Mouse (Mus musculus) kidney, embryonic 15.5 days (tissue): ENCODE measurements around the gene Hmga1b. TPM values are rescaled to one million over a fixed set of nuclear protein-coding genes. Genes with fewer than 3 reads are reported as not detected.
A peak's percentile ranks its signal among the peaks of the same experiment; 100 is the strongest.
"Not testable (repeated sequence)": the region's sequence is repeated elsewhere in the genome, so short reads cannot be mapped to it uniquely, and the experiment has no call there.

Source experiments
- ATAC-seq: fragments of 200-750 bp; cut with Nextera tagmentation; replicated peaks from 2 replicates; pipeline ENCODE4 v1.8.0; 2017; ENCODE audit warnings: moderate TSS enrichment; ENCODE audit not compliant: low FRiP score
- H3K27ac ChIP-seq: fragments of 300-500 bp; sonication (generic); 2 replicates; pipeline ENCODE4 v1.5.1; 2015; ENCODE audit warnings: mild to moderate bottlenecking, inconsistent platforms
- H3K27me3 ChIP-seq: fragments of 300-500 bp; sonication (generic); 2 replicates; pipeline ENCODE4 v1.6.1; 2015; ENCODE audit warnings: inconsistent platforms
- H3K36me3 ChIP-seq: fragments of 300-500 bp; sonication (generic); 2 replicates; pipeline ENCODE4 v1.6.1; 2015; ENCODE audit warnings: inconsistent platforms
- H3K4me1 ChIP-seq: fragments of 300-500 bp; sonication (generic); 2 replicates; pipeline ENCODE4 v1.6.1; 2015; ENCODE audit warnings: inconsistent platforms
- H3K4me2 ChIP-seq: fragments of 300-500 bp; sonication (generic); 2 replicates; pipeline ENCODE4 v1.6.1; 2015; ENCODE audit warnings: moderate library complexity, mild to moderate bottlenecking, inconsistent platforms
- H3K4me3 ChIP-seq: fragments of 300-500 bp; sonication (generic); replicated peaks from 2 replicates; pipeline ENCODE4 v1.5.1; 2015; ENCODE audit warnings: mild to moderate bottlenecking, inconsistent platforms
- H3K9ac ChIP-seq: fragments of 300-500 bp; sonication (generic); 2 replicates; pipeline ENCODE4 v1.6.1; 2015; ENCODE audit warnings: mild to moderate bottlenecking, inconsistent platforms
- H3K9me3 ChIP-seq: fragments of 300-500 bp; sonication (generic); replicated peaks from 2 replicates; pipeline ENCODE4 v1.6.1; 2016; ENCODE audit warnings: inconsistent platforms
- WGBS: fragments of 180-500 bp; shearing (Covaris S2); methylation state at CpG from one replicate; pipeline ENCODE4 v1.1.7; 2015; ENCODE audit warnings: mixed read lengths; 5-methylcytosine and 5-hydroxymethylcytosine counted together
- polyA plus RNA-seq: library from polyadenylated mRNA; unstranded; fragments of >200 nt; fragmentation: Nextera tagmentation; extraction: Ambion mirVana; gene quantifications from 2 replicates; pipeline ENCODE4 v1.2.1, GENCODE M21; 2015

Hmga1b gene
- polyA plus RNA-seq, 1 experiment from 2014 or later, result 3.8 TPM

DNA sequence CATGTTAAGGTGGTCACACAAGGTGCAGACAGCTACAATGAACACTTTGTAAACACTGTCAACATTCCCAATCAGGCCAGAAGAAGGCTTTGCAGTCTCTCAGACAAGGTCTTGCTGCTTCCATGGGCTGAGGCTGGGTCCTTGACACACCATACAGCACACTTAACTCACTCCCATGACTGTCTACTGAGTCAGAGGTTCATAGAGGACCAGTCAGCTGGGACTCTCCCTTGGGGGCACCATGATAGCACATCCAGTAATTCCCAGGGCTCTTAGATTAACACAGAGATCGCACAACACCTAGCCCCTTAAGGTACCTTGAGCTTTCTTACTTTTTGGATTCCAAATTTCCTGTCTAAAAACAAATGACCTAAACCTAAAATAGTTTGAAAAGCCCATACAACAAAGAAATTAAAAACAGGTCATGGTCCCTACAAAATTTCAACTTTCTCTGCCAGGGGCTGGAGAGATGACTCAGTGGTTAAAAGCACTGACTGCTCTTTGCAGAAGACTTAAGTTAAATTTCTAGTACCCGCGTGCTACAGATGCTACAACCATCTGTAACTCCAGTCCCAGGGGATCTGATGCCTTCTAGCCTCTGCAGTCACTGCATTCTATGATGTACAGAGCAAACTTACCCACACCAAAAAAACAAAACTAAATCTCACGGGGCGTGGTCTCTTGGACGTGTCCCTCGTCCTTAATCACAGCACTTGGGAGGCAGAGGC lies 11.0 kb downstream of the Hmga1b start:
- H3K36me3 ChIP-seq, result no peaks in the 10 kb centered on the region
- H3K4me1 ChIP-seq, result peaks cover 10% of the 10 kb centered on the region; the same call in 1 of the 2 replicates
- no peaks in the 10 kb centered on the region; the same call in 1 of the 2 replicates for H3K27me3 ChIP-seq
- H3K4me2 ChIP-seq, result no peak overlapping the region
- no peak overlapping the region for H3K4me3 ChIP-seq
- 90% methylated on average over 7 of the region's 7 CpGs for WGBS
- ATAC-seq, result no peak
- H3K9me3 ChIP-seq, result no peaks in the 10 kb centered on the region
- no peak overlapping the region for H3K27ac ChIP-seq
- no peak overlapping the region for H3K9ac ChIP-seq

DNA sequence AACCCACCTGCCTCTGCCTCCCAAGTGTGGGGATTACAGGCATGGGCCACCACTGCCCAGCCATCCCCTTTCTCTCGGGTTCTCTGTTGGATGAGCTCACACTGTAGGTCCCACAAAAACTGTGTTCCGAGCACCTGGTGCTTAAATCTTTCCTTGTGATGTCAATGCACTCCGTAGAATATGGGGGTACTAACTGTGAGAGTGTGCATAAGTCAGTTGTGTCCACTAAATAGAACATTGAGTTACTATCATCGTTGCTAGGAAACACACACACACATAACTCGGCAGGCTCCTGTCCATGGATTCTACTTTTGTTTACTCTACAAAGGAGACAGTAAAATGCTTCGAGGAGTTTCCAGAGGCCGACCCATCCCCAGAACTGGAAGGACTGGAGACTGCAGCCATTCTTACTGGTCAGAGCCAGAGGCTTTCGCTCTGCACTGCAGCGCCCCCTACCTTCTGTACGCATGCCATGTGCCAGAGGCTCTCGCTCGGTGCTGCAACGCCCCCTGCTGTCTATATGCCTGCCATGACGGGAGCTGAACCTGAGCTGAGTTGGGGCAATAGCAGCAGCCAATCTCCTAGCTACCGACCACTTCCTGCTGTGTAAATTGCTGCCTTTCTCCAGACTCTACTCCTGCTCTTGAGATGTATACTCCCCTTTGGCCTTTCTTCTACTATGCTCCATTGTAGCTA lies 13.3 kb downstream of the Hmga1b start:
- H3K4me3 ChIP-seq, result no peak overlapping the region
- peaks cover 9% of the 10 kb centered on the region for H3K36me3 ChIP-seq
- no peaks in the 10 kb centered on the region for H3K9me3 ChIP-seq
- H3K9ac ChIP-seq, result no peak overlapping the region
- 24% methylated on average over 15 of the region's 15 CpGs for whole genome bisulfite sequencing
- H3K27ac ChIP-seq, result no peak overlapping the region
- peak overlapping the region; percentile 10; the same call in 1 of the 2 replicates for H3K4me2 ChIP-seq
- peaks cover 10% of the 10 kb centered on the region; the same call in 1 of the 2 replicates for H3K4me1 ChIP-seq
- peak; percentile 82 for ATAC-seq
- no peaks in the 10 kb centered on the region; the same call in 1 of the 2 replicates for H3K27me3 ChIP-seq

- H3K9ac ChIP-seq, result no peak overlapping the region
- no peak overlapping the region for H3K4me3 ChIP-seq
- H3K4me1 ChIP-seq, result peaks cover 10% of the 10 kb centered on the region; the same call in 1 of the 2 replicates
- H3K27ac ChIP-seq, result no peak overlapping the region
- no peaks in the 10 kb centered on the region; the same call in 1 of the 2 replicates for H3K27me3 ChIP-seq
- H3K36me3 ChIP-seq, result peaks cover 10% of the 10 kb centered on the region
- WGBS, result 42% methylated on average over 6 of the region's 6 CpGs
- no peak for ATAC-seq
- H3K9me3 ChIP-seq, result no peaks in the 10 kb centered on the region
- H3K4me2 ChIP-seq, result no peak overlapping the region
Measured at GRCm38 (mm10) chr11:120777123-120777522, 14.5 kb downstream of the Hmga1b start.

- Histone ChIP-seq H3K36me3 (peaks cover 13% of the 10 kb centered on the region), H3K4me2 (no peak overlapping the region), H3K27me3 (0 out of 2 replicates have a peak, but pooled peaks cover 6% of the 10 kb centered on the region), H3K4me3 (no peak overlapping the region), H3K27ac (no peak overlapping the region), H3K4me1 (peaks cover 22% of the 10 kb centered on the region), H3K9ac (no peak overlapping the region), H3K9me3 (no peaks in the 10 kb centered on the region)
- WGBS, result 97% methylated on average over 1 of the region's 1 CpGs
- no peak for ATAC-seq
Measured at GRCm38 (mm10) chr11:120779876-120780275, 17.3 kb downstream of the Hmga1b start.

DNA sequence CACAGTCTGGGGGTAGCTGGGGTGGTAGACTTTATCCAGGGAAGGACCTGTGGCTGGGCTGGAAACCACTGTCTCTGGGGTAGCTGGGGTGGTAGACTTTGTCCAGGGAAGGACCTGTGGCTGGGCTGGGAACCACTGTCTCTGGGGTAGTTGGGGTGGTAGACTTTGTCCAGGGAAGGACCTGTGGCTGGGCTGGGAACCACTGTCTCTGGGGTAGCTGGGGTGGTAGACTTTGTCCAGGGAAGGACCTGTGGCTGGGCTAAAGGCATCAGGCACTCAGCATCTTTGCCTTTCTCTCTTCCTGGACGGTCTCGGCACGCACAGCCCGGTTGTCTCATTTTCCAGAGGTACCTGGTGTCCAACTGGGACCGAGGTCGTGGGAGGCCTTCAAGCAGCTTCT lies 18.8 kb downstream of the Hmga1b start:
- Histone ChIP-seq H3K4me1 (peaks cover 30% of the 10 kb centered on the region), H3K36me3 (peaks cover 20% of the 10 kb centered on the region)
- ATAC-seq, H3K4me3 ChIP-seq, H3K9ac ChIP-seq, H3K27me3 ChIP-seq, H3K4me2 ChIP-seq, H3K9me3 ChIP-seq, H3K27ac ChIP-seq: not testable (repeated sequence)
- 96% methylated on average over 6 of the region's 6 CpGs for WGBS

DNA sequence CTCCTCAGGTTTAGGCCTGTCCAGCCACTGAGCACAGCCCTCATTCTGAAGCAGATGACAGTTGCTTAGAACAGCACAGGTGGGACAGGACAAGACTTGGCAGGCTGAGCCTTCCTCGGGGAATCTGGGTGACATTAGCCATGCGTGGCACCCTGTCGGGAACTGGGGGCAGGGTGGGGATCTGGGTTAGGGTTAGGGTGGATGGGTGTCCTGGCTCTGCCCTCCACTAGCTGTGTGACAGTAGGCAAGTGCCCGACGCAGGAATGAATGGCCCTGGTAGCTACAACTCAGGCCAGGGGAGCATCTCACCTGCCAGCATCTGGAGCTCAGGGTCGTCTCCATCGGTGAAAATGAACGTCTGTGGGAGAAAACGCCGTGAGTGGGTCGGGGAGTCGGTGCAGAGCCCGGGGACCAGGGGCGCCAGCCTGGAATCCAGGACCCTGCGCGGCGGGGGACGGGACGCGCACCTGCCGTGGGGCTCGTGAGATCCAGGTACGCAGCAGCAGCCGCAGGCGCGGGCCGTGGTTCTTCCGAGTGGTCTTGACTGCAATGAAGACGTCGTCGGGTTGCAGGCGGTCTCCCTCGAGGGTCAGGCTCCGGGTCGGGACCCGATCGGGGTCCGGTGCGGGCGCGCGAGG lies 21.0 kb downstream of the Hmga1b start:
- Histone ChIP-seq H3K9ac (peak overlapping the region; percentile 87), H3K27me3 (0 out of 2 replicates have a peak, but pooled peaks cover 6% of the 10 kb centered on the region), H3K4me2 (peak overlapping the region; percentile 94), H3K4me1 (peaks cover 25% of the 10 kb centered on the region), H3K4me3 (peak overlapping the region; percentile 97), H3K36me3 (peaks cover 41% of the 10 kb centered on the region), H3K9me3 (no peaks in the 10 kb centered on the region), H3K27ac (peak overlapping the region; percentile 84)
- 0 out of 2 replicates have a peak, but pooled peaks have one; percentile 0 for ATAC-seq
- 2% methylated on average over 42 of the region's 42 CpGs for WGBS

- Histone ChIP-seq H3K4me3 (peak within 1 kb of the TSS; percentile 97), H3K4me2 (peak within 1 kb of the TSS; percentile 94), H3K9me3 (no peaks in the 10 kb centered on the region), H3K9ac (peak within 1 kb of the TSS; percentile 87), H3K27me3 (0 out of 2 replicates have a peak, but pooled peaks cover 6% of the 10 kb centered on the region), H3K4me1 (peaks cover 25% of the 10 kb centered on the region), H3K27ac (peak within 1 kb of the TSS; percentile 84), H3K36me3 (peaks cover 46% of the 10 kb centered on the region)
- under 1% methylated on average over 98 of the region's 107 CpGs for WGBS
- peak; percentile 78 for ATAC-seq
Measured at GRCm38 (mm10) chr11:120784064-120784791, 21.6 kb downstream of the Hmga1b start, which contains the start of the genes Rfng and Gps1. Gene Rfng (minus strand): TSS chr11:120784207. Gene Gps1 (plus strand): TSS chr11:120784272.

DNA sequence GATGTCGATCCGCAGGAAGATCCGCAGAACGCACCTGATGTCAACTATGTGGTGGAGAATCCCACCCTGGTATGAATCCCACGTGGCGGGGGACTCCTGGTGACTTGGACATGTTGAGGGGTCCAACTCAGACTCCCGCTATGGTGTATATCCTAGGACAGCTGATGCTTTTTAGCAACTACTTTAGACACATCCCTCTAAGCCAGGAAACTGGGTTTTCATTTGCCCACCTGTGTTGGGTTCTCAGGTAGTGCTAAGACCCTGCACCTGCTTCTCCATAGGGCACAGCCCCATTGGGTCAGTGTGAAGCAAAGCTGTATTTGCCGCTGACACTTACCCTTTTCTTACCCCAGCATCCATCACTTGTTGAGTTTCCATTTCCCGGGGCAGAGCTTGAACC lies 22.6 kb downstream of the Hmga1b start:
- H3K4me1 ChIP-seq, result peaks cover 25% of the 10 kb centered on the region
- 0 out of 2 replicates have a peak, but pooled peaks cover 6% of the 10 kb centered on the region for H3K27me3 ChIP-seq
- peak overlapping the region; percentile 97 for H3K4me3 ChIP-seq
- H3K4me2 ChIP-seq, result peak overlapping the region; percentile 94
- peak overlapping the region; percentile 87 for H3K9ac ChIP-seq
- no peaks in the 10 kb centered on the region for H3K9me3 ChIP-seq
- peaks cover 54% of the 10 kb centered on the region for H3K36me3 ChIP-seq
- WGBS, result 35% methylated on average over 9 of the region's 9 CpGs
- ATAC-seq, result no peak
- peak overlapping the region; percentile 84 for H3K27ac ChIP-seq

GRCm38 (mm10) chr11:120788460-120788859 lies 25.9 kb downstream of the Hmga1b start:
- ATAC-seq, result not testable (repeated sequence)
- peaks cover 24% of the 10 kb centered on the region for H3K4me1 ChIP-seq
- WGBS, result 64% methylated on average over 10 of the region's 10 CpGs

GRCm38 (mm10) chr11:120789355-120789754 lies 26.8 kb downstream of the Hmga1b start:
- ATAC-seq, result no peak
- no peak overlapping the region for H3K4me2 ChIP-seq
- H3K4me3 ChIP-seq, result no peak overlapping the region
- 85% methylated on average over 4 of the region's 4 CpGs for WGBS
- no peaks in the 10 kb centered on the region for H3K27me3 ChIP-seq
- H3K27ac ChIP-seq, result no peak overlapping the region
- H3K9me3 ChIP-seq, result no peaks in the 10 kb centered on the region
- H3K36me3 ChIP-seq, result peaks cover 84% of the 10 kb centered on the region
- H3K4me1 ChIP-seq, result peaks cover 23% of the 10 kb centered on the region
- H3K9ac ChIP-seq, result no peak overlapping the region

More at GRCm38 (mm10) chr11:120788460-120788859, 25.9 kb downstream of the Hmga1b start:
- H3K9ac ChIP-seq, H3K4me3 ChIP-seq, H3K4me2 ChIP-seq, H3K9me3 ChIP-seq, H3K27me3 ChIP-seq, H3K27ac ChIP-seq: not testable (repeated sequence)
- H3K36me3 ChIP-seq, result peaks cover 75% of the 10 kb centered on the region

- H3K4me2 ChIP-seq, result no peak overlapping the region
- no peaks in the 10 kb centered on the region for H3K27me3 ChIP-seq
- peaks cover 27% of the 10 kb centered on the region for H3K4me1 ChIP-seq
- no peak for ATAC-seq
- H3K9ac ChIP-seq, result no peak overlapping the region
- H3K4me3 ChIP-seq, result no peak overlapping the region
- no peaks in the 10 kb centered on the region for H3K9me3 ChIP-seq
- peaks cover 89% of the 10 kb centered on the region for H3K36me3 ChIP-seq
- WGBS, result 94% methylated on average over 3 of the region's 3 CpGs
- H3K27ac ChIP-seq, result no peak overlapping the region
Measured at GRCm38 (mm10) chr11:120789810-120790209, 27.2 kb downstream of the Hmga1b start.
